Mouse (Mus musculus) embryonic facial prominence, embryonic 10.5 days (tissue): ENCODE measurements around the gene Trappc4. TPM values are rescaled to one million over a fixed set of nuclear protein-coding genes. Genes with fewer than 3 reads are reported as not detected.
"Not testable (repeated sequence)": the region's sequence is repeated elsewhere in the genome, so short reads cannot be mapped to it uniquely, and the experiment has no call there.

Source experiments
- DNase-seq: peaks from one replicate; pipeline ENCODE4 v3.0.0-alpha.2; 2017; ENCODE audit warnings: low spot score
- H3K27ac ChIP-seq: fragments of 300-500 bp; sonication (generic); replicated peaks from 2 replicates; pipeline ENCODE4 v1.5.1; 2016; ENCODE audit warnings: mild to moderate bottlenecking
- H3K27me3 ChIP-seq: fragments of 300-500 bp; sonication (generic); replicated peaks from 2 replicates; pipeline ENCODE4 v1.6.1; 2016; ENCODE audit warnings: low read depth, mild to moderate bottlenecking; ENCODE audit not compliant: poor library complexity, severe bottlenecking
- H3K36me3 ChIP-seq: fragments of 300-500 bp; sonication (generic); replicated peaks from 2 replicates; pipeline ENCODE4 v1.6.1; 2016; ENCODE audit warnings: mild to moderate bottlenecking, moderate library complexity
- H3K4me1 ChIP-seq: fragments of 300-500 bp; sonication (generic); 2 replicates; pipeline ENCODE4 v1.6.1; 2016
- H3K4me3 ChIP-seq: fragments of 300-500 bp; sonication (generic); 2 replicates; pipeline ENCODE4 v1.5.1; 2016; ENCODE audit warnings: mild to moderate bottlenecking, moderate library complexity
- H3K9me3 ChIP-seq: fragments of 300-500 bp; sonication (generic); 2 replicates; pipeline ENCODE4 v1.6.1; 2016; ENCODE audit warnings: mild to moderate bottlenecking
- WGBS: fragments of 180-500 bp; shearing (Covaris S2); methylation state at CpG from one replicate; pipeline ENCODE4 v1.1.7; 2016; 5-methylcytosine and 5-hydroxymethylcytosine counted together
- microRNA-seq: library from miRNA; unstranded; fragments of <30 nt; microRNA quantifications from one replicate; pipeline ENCODE4, GENCODE M21; 2017
- polyA plus RNA-seq: library from polyadenylated mRNA; unstranded; fragments of >200 nt; fragmentation: Nextera tagmentation; extraction: Ambion mirVana; gene quantifications from 2 replicates; pipeline ENCODE4 v1.2.1, GENCODE M21; 2016

Trappc4 gene
- polyA plus RNA-seq, 1 experiment from 2014 or later: 179 TPM

DNA sequence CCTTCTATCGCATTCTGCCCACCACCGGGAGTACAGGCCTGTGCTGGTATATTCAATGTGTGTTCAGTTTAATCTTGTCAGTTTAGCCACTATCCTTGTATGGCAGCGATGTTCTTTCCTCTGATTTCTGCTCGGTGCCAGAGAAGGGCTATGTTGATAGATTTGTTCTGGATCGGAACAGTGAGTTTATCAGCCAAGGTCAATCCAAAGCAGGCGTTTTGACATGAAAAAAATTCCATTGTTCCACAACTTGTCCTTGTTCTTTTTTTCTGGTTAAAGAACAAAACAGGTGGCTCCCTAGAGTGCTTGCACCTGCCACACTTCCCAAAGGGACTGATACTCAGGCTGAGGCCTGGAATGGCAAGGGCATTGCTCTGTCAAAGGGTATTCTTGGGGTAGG, 31.3 kb downstream of the Trappc4 start:
- no peak for DNase-seq
- WGBS: 92% methylated on average over 6 of the region's 6 CpGs
- Histone ChIP-seq H3K27me3 (no peaks in the 10 kb centered on the region), H3K4me1 (peaks cover 19% of the 10 kb centered on the region), H3K36me3 (peaks cover 8% of the 10 kb centered on the region), H3K4me3 (no peak overlapping the region), H3K27ac (no peak overlapping the region), H3K9me3 (no peaks in the 10 kb centered on the region)

DNA sequence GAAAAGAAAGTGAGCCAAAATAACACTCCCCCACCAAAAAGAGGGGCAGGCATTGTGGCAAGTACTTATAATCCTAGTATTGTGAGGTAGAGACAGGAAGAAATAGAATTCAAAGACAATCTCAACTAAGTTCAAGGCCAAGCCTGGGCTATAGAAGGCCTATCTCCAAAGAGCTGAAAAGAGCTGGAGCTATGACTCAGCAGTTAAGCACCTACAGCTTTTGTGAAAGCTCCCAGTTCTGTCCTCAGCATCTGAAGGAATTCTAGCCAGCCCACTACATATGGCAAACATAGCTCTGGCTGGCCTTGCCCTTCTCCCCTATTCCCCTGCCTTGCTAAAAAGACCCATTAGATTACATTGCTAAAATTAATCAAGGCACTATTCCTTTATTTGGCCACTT, 34.0 kb downstream of the Trappc4 start:
- H3K27me3 ChIP-seq: no peaks in the 10 kb centered on the region
- H3K27ac ChIP-seq: no peak overlapping the region
- no peak for DNase-seq
- H3K4me3 ChIP-seq: no peak overlapping the region
- no peaks in the 10 kb centered on the region for H3K36me3 ChIP-seq
- peaks cover 2% of the 10 kb centered on the region for H3K4me1 ChIP-seq
- H3K9me3 ChIP-seq: no peaks in the 10 kb centered on the region

DNA sequence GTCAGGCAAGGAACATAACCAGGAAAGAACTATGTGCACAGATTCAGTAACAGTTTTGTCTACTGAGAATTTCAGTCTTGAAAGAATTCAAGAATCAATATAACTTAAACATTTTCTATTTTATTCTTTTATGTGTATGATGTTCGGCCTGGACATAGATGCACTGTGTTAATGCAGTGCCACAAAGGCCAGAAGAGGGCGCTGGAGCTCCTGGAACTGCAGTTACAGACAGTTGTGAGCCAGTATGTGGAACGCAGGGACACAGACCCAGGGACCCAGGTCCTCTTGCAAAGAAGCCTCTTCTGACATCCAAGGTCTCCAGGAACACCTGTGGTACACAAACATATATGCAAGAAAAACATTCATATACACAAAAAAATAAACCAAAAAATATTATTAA, 42.9 kb downstream of the Trappc4 start:
- Histone ChIP-seq H3K27ac (no peak overlapping the region), H3K27me3 (no peaks in the 10 kb centered on the region), H3K9me3 (no peaks in the 10 kb centered on the region), H3K4me3 (no peak overlapping the region), H3K4me1 (peaks cover 11% of the 10 kb centered on the region), H3K36me3 (peaks cover 5% of the 10 kb centered on the region)
- no peak for DNase-seq
- WGBS: 62% methylated on average over 3 of the region's 3 CpGs

DNA sequence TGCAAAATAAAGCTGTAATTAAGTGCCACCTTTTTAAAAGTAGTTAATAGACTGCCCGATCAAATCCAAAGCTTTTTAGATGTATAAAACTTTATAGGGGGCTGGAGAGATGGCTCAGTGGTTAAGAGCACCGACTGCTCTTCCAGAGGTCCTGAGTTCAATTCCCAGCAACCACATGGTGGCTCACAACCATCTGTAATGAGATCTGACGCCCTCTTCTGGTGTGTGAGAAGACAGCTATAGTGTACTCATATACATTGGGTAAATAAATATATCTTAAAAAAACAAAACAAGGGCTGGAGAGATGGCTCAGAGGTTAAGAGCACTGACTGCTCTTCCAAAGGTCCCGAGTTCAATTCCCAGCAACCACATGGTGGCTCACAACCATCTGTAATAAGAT, 45.5 kb downstream of the Trappc4 start:
- H3K27me3 ChIP-seq, DNase-seq, H3K9me3 ChIP-seq: not testable (repeated sequence)
- peak overlapping the region; percentile 84 for H3K27ac ChIP-seq
- peaks cover 28% of the 10 kb centered on the region for H3K36me3 ChIP-seq
- WGBS: 46% methylated on average over 4 of the region's 4 CpGs
- H3K4me1 ChIP-seq: peaks cover 11% of the 10 kb centered on the region
- peak overlapping the region; percentile 77 for H3K4me3 ChIP-seq

DNA sequence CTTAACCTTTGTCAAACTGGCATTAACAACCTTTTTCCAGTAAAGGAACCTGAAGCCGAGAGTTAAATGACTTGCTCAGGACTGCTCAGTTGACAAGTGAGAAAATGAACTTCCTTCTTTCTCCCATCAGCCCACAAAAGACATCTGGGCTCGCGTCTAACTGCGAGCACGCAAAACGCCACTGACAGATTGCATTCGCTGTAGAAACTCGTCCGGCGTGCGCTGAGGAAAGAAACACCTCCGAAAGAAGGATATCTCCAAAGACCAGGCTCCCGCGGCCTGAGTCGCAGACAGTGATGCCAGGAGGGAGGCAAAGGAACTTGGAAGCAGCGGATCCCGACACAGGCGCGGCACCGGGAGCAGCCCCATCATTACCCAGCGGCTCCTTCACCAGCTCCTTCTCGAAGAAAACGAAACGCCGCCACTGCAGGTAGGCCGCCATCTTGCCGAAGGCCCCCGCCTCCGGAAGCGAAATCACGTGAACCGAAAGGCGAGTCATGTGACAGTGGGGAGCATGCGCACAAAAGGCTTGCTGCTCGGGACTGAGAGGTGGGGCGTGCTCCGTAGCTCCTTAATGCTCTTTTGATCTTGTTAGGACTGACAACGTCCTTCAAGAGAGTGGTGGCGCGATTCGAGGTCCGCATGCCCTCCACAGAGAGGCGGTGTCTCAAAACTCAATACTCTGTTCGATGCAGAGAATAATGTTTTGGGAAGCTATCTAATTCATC, 46.0 kb downstream of the Trappc4 start, which contains the start of gene Vps11:
Gene Vps11, minus strand, starts transcription at position 481 of the 728 bp plus-strand sequence.
- Histone ChIP-seq H3K27me3 (no peaks in the 10 kb centered on the region), H3K9me3 (no peaks in the 10 kb centered on the region), H3K36me3 (peaks cover 34% of the 10 kb centered on the region), H3K4me1 (peaks cover 11% of the 10 kb centered on the region), H3K4me3 (peak within 1 kb of the TSS; percentile 77), H3K27ac (peak within 1 kb of the TSS; percentile 84)
- peak; percentile 98 for DNase-seq
- under 1% methylated on average over 44 of the region's 44 CpGs for WGBS

DNA sequence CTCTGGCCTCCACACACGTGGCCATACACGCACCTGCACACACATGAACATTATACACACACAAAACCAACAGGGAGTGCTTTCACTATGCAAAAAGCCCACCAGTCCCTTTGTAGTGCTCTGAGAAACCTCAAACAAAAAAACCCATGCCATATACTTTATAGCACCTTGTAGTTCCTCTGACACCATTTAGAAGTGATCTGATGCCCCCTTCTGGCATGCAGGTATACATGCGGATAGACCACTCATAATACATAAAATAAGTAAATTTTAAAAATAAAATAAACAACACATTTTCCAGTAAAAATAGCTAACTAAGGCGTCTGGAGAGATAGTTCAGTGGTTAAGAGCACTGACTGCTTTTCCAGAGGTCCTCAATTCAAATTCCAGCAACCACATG, 50.2 kb downstream of the Trappc4 start:
- Histone ChIP-seq H3K36me3 (peaks cover 76% of the 10 kb centered on the region), H3K9me3 (no peaks in the 10 kb centered on the region), H3K4me3 (no peak overlapping the region), H3K4me1 (peaks cover 11% of the 10 kb centered on the region), H3K27me3 (no peaks in the 10 kb centered on the region), H3K27ac (no peak overlapping the region)
- no peak for DNase-seq
- 80% methylated on average over 4 of the region's 4 CpGs for WGBS

Small RNAs within 50 kb of the gene (microRNA-seq; reads per million reads assigned to microRNA genes)
- gene Mir7085: not detected

Other genes starting within 250 kb of the Trappc4 start
- gene Cbl, start 173.6 kb downstream of the Trappc4 start, polyA plus RNA-seq: 25.4 and 25.5 TPM in 2 replicates
- not detected in 2 replicates for gene Ccdc153, start 166.9 kb downstream of the Trappc4 start, polyA plus RNA-seq
- 0.09 TPM in 1 of 2 replicates, not detected in the other for gene Pdzd3, start 156.1 kb downstream of the Trappc4 start, polyA plus RNA-seq
- gene Nlrx1, start 139.0 kb downstream of the Trappc4 start, polyA plus RNA-seq: 1.9 and 2.4 TPM in 2 replicates
- gene Abcg4, start 119.0 kb downstream of the Trappc4 start, polyA plus RNA-seq: 2.6 and 3.1 TPM in 2 replicates
- 29.6 and 31.4 TPM in 2 replicates for gene Hinfp, start 101.9 kb downstream of the Trappc4 start, polyA plus RNA-seq
- gene C2cd2l, start 87.3 kb downstream of the Trappc4 start, polyA plus RNA-seq: 6.8 and 7.8 TPM in 2 replicates
- gene Dpagt1, start 81.6 kb downstream of the Trappc4 start, polyA plus RNA-seq: 53.8 and 53.9 TPM in 2 replicates
- 601 and 615 TPM in 2 replicates for gene H2afx, start 72.9 kb downstream of the Trappc4 start, polyA plus RNA-seq
- 167 and 175 TPM in 2 replicates for gene Hmbs, start 63.4 kb downstream of the Trappc4 start, polyA plus RNA-seq
- 30.7 and 30.9 TPM in 2 replicates for gene Vps11, start 45.9 kb downstream of the Trappc4 start, polyA plus RNA-seq
- 43.8 and 46.7 TPM in 2 replicates for gene Hyou1, start 28.1 kb downstream of the Trappc4 start, polyA plus RNA-seq
- 13.4 and 16.1 TPM in 2 replicates for gene Slc37a4, start 10.7 kb downstream of the Trappc4 start, polyA plus RNA-seq
- 2,417 and 2,419 TPM in 2 replicates for gene Rps25, start 461 bp downstream of the Trappc4 start, polyA plus RNA-seq
- 21.6 and 28.4 TPM in 2 replicates for gene Ccdc84, start 11.0 kb upstream of the Trappc4 start, polyA plus RNA-seq
- gene Foxr1, start 33.5 kb upstream of the Trappc4 start, polyA plus RNA-seq: not detected in 2 replicates
- gene Upk2, start 47.4 kb upstream of the Trappc4 start, polyA plus RNA-seq: 0.41 and 0.59 TPM in 2 replicates
- gene Bcl9l, start 75.2 kb upstream of the Trappc4 start, polyA plus RNA-seq: 7.4 and 7.7 TPM in 2 replicates
- not detected in 2 replicates for gene Cxcr5, start 154.3 kb upstream of the Trappc4 start, polyA plus RNA-seq
- gene Ddx6, start 197.3 kb upstream of the Trappc4 start, polyA plus RNA-seq: 21.8 and 23.5 TPM in 2 replicates